Mouse (Mus musculus) lung, adult 2 months (tissue): ENCODE results near the gene Kalrn.

ENCODE experiments used
- CTCF ChIP-seq: fragments of 200-500 bp; IDR thresholded peaks from 2 replicates; pipeline ENCODE4 v1.5.1; 2011; ENCODE audit warnings: mild to moderate bottlenecking, low read length, control low read depth; ENCODE audit not compliant: insufficient read depth
- POLR2A ChIP-seq: fragments of 200-500 bp; IDR thresholded peaks from 2 replicates; pipeline ENCODE4 v1.6.1; 2011; ENCODE audit warnings: low read depth, mild to moderate bottlenecking, control low read depth, low read length, borderline replicate concordance; ENCODE audit errors: extremely low read depth

GRCm38 (mm10) chr16:34487823-34488222, 85.5 kb downstream of the Kalrn start:
- TF ChIP-seq CTCF (no peak), POLR2A (no peak)
